ENCODE assay signal across 1 mouse cellular context in genomic region chr8:94785247-94785985, GRCm38 (mm10).
A peak's percentile ranks its signal among the peaks of the same experiment; 100 is the strongest.
TF ChIP-seq lines count a peak whose summit lies in the region.

No protein-coding gene starts in this region.

TF ChIP-seq in CH12.LX, 34 proteins besides CTCF, POLR2A, EP300 and RAD21 (continued from another document):
- TF ChIP-seq KAT2A (IDR thresholded peaks at IDR 0.05; ENCODE audit: insufficient replicate concordance, low read length) (0 out of 2 replicates have a peak, but pooled peaks have one; percentile 60), UBTF (IDR thresholded peaks at IDR 0.05; ENCODE audit: low read depth, low read length) (no peak), MAX (IDR thresholded peaks at IDR 0.05; ENCODE audit: low read length) (peak; percentile 59), USF1 (IDR thresholded peaks at IDR 0.05; ENCODE audit: low read depth, low read length) (no peak), NELFE (IDR thresholded peaks at IDR 0.05; ENCODE audit: low read depth, low read length) (no peak), JUN (IDR thresholded peaks at IDR 0.05; ENCODE audit: insufficient read depth, low read depth, low read length) (no peak), POLR2AphosphoS2 (IDR thresholded peaks at IDR 0.05; ENCODE audit: low read depth, low read length) (no peak), SIN3A (IDR thresholded peaks at IDR 0.05; ENCODE audit: low read length) (no peak; the same call in 1 of the 2 replicates), BHLHE40 (IDR thresholded peaks at IDR 0.05; ENCODE audit: low read depth, low read length) (peak; percentile 57), MYC (IDR thresholded peaks at IDR 0.05; ENCODE audit: low read depth, low read length) (no peak; the same call in 1 of the 2 replicates), RCOR1 (conservative IDR thresholded peaks at IDR 0.05; ENCODE audit: low read depth, low read length) (0 out of 2 replicates have a peak, but pooled peaks have one; percentile 60)
